Mouse (Mus musculus): ENCODE measurements at regions not wholly inside any gene's neighbourhood (a gene's known extent, or its start where the extent isn't known, plus 50 kb on each side); places are given as distances from the start of the nearest gene placed in this dataset.

DNA sequence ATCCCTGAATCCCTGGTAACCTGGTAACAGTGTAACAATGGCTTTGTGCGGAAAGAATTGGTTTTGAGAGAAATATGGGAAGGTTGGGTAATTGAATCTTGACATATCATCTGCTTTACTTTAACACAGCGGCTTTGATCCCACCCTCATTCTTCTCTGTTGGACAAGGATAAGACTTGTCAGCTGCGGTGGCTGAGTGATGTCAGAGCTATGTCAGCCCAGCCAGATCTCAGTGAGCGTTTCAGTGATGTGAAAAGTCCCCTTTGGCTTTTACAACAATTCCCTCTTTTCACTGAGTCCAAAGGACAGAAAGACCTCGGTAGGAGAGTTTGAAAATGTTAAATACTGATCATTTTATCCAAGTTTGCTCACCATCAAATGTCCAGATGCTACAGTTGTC is 546.1 kb downstream of the Gm19410 start:
- H3K36me3 ChIP-seq (replicated peaks; ENCODE audit: control insufficient read depth, insufficient read depth, low read length), result no peaks in the 10 kb centered on the region
- H3K4me1 ChIP-seq (ENCODE audit: control insufficient read depth, insufficient read depth), result peaks cover 10% of the 10 kb centered on the region
- 66% methylated on average over 5 of the region's 5 CpGs for WGBS
- no peaks in the 10 kb centered on the region for H3K27me3 ChIP-seq (ENCODE audit: control insufficient read depth, insufficient read depth, low read length)
- no peak overlapping the region for H3K9ac ChIP-seq (replicated peaks; ENCODE audit: low read depth, low read length)
- no peak for DNase-seq (ENCODE audit: low spot score)
- TF ChIP-seq EP300 (IDR thresholded peaks at IDR 0.05; ENCODE audit: low read depth) (no peak), CTCF (IDR thresholded peaks at IDR 0.05; ENCODE audit: low read depth) (no peak)
- H3K9me3 ChIP-seq (replicated peaks; ENCODE audit: control insufficient read depth, low read length), result no peaks in the 10 kb centered on the region
- ATAC-seq (ENCODE audit: insufficient read depth, low read depth), result no peak
- H3K4me2 ChIP-seq (ENCODE audit: low read depth, low read length), result no peak overlapping the region
- H3K4me3 ChIP-seq (ENCODE audit: low read depth, low read length), result no peak overlapping the region
- H3K27ac ChIP-seq (ENCODE audit: low read depth), result no peak overlapping the region

DNA sequence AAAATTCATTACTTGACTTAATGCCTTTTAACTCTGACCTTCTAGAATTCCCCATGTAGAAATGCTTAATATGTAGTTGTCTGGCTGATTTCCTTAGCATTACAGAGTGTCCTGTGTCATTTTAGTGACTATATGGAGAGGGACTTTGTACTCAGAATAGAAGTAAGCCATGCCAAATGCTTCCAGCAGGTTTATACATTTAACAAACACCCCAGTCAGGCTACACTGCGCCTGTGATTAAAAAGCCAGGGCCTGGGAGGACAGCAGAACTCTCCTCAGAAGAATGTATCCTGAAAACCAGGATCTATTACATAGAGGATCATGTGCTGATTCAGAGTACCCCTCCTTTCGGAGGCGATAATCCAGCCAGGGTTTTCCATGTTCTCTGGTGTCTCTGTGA is 547.4 kb downstream of the Gm19410 start:
- Histone ChIP-seq H3K9ac (replicated peaks; ENCODE audit: low read depth, low read length) (no peak overlapping the region), H3K27ac (ENCODE audit: low read depth) (no peak overlapping the region), H3K4me2 (ENCODE audit: low read depth, low read length) (no peak overlapping the region), H3K4me3 (ENCODE audit: low read depth, low read length) (no peak overlapping the region), H3K9me3 (replicated peaks; ENCODE audit: control insufficient read depth, low read length) (no peaks in the 10 kb centered on the region), H3K27me3 (ENCODE audit: control insufficient read depth, insufficient read depth, low read length) (no peaks in the 10 kb centered on the region), H3K36me3 (replicated peaks; ENCODE audit: control insufficient read depth, insufficient read depth, low read length) (no peaks in the 10 kb centered on the region), H3K4me1 (ENCODE audit: control insufficient read depth, insufficient read depth) (peaks cover 10% of the 10 kb centered on the region)
- ATAC-seq (ENCODE audit: insufficient read depth, low read depth) (peak; percentile 33; the same call in 1 of the 2 replicates), DNase-seq (ENCODE audit: low spot score) (no peak)
- WGBS, result 64% methylated on average over 3 of the region's 3 CpGs
- TF ChIP-seq CTCF (IDR thresholded peaks at IDR 0.05; ENCODE audit: low read depth), result no peak
- TF ChIP-seq EP300 (IDR thresholded peaks at IDR 0.05; ENCODE audit: low read depth), result no peak

DNA sequence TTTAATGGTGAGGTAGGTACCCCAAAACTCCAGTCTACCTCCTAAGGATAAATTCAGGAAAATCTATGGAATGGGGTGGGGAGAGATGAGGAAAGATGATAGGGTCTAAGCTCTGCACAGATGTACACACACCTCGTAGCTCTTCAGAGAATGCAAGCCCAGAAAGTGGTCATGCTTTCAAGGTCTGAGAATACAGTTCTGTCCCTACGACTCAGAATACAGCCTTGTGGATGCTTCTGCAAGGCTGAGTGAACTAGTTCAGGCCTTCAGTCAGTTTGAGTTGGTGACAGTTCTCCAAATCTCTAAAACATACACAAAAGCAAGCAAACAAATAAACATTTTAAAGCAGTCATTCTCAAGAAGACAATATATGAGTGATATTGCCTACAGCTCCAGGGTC is 552.8 kb downstream of the Gm19410 start:
- Histone ChIP-seq H3K4me3 (ENCODE audit: low read depth, low read length) (no peak overlapping the region), H3K27me3 (ENCODE audit: control insufficient read depth, insufficient read depth, low read length) (no peaks in the 10 kb centered on the region), H3K4me2 (ENCODE audit: low read depth, low read length) (no peak overlapping the region), H3K36me3 (replicated peaks; ENCODE audit: control insufficient read depth, insufficient read depth, low read length) (no peaks in the 10 kb centered on the region), H3K9me3 (replicated peaks; ENCODE audit: control insufficient read depth, low read length) (no peaks in the 10 kb centered on the region), H3K27ac (ENCODE audit: low read depth) (no peak overlapping the region), H3K4me1 (ENCODE audit: control insufficient read depth, insufficient read depth) (no peaks in the 10 kb centered on the region; the same call in 1 of the 2 replicates), H3K9ac (replicated peaks; ENCODE audit: low read depth, low read length) (no peak overlapping the region)
- TF ChIP-seq EP300 (IDR thresholded peaks at IDR 0.05; ENCODE audit: low read depth) (no peak), CTCF (IDR thresholded peaks at IDR 0.05; ENCODE audit: low read depth) (no peak)
- ATAC-seq (ENCODE audit: insufficient read depth, low read depth), result no peak
- DNase-seq (ENCODE audit: low spot score), result no peak
- WGBS, result 88% methylated on average over 2 of the region's 2 CpGs

DNA sequence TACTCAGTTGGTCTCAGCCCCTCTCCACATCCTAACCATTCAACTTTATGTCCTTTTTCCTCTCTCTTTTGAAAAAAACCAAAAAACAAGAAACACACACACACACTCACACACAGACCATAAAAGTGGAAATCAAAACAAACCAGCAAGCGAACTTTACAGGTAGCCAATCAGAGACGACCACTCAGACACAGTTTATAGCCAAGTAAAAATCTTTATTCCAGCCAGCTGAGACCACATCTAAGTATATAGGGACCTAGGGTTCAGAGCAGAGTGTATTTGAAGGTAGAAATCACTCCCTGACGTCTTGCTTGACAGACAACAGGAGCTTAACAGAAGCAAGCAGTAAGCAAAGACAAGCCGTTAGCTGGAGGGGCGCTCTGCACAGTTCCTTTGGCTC is 553.3 kb downstream of the Gm19410 start:
- TF ChIP-seq CTCF (IDR thresholded peaks at IDR 0.05; ENCODE audit: low read depth) (no peak), EP300 (IDR thresholded peaks at IDR 0.05; ENCODE audit: low read depth) (no peak)
- Histone ChIP-seq H3K9me3 (replicated peaks; ENCODE audit: control insufficient read depth, low read length) (no peaks in the 10 kb centered on the region), H3K9ac (replicated peaks; ENCODE audit: low read depth, low read length) (no peak overlapping the region), H3K27ac (ENCODE audit: low read depth) (no peak overlapping the region), H3K4me3 (ENCODE audit: low read depth, low read length) (no peak overlapping the region), H3K36me3 (replicated peaks; ENCODE audit: control insufficient read depth, insufficient read depth, low read length) (no peaks in the 10 kb centered on the region), H3K27me3 (ENCODE audit: control insufficient read depth, insufficient read depth, low read length) (no peaks in the 10 kb centered on the region), H3K4me1 (ENCODE audit: control insufficient read depth, insufficient read depth) (no peaks in the 10 kb centered on the region; the same call in 1 of the 2 replicates), H3K4me2 (ENCODE audit: low read depth, low read length) (no peak overlapping the region)
- 62% methylated on average over 5 of the region's 5 CpGs for WGBS
- no peak for DNase-seq (ENCODE audit: low spot score)
- ATAC-seq (ENCODE audit: insufficient read depth, low read depth), result no peak

DNA sequence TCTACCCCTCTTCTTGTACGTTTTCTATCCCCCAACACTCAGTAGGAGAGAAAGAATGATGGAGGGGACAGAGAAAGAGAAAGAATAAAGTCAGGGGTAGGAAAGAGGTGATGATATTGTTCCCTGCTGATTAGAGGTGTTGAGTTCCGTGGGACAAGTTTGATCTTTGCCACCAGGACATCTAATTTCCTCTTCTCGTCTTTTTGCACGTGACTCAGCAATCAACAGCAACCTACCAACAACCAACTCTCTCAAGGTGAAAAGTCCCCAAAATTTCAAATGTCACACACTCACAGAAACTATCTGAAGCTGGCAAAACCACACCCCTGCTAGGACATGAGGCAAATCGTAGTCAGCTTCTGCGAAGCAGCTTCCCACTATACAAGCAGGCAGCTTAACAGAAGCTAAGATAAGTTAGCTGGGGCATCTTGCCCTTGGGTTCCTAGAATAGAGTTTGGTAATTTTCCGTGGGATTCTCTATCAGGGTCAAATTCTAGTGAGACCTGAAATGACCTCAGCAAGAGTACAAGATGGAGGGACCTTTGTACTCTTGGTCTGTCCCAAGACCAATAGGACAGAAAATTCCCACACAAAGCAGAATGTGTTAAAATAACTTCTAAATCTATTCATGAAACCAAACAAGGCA is 553.8 kb downstream of the Gm19410 start:
- DNase-seq (ENCODE audit: low spot score) (no peak), ATAC-seq (ENCODE audit: insufficient read depth, low read depth) (no peak)
- no peak overlapping the region; the same call in 1 of the 2 replicates for H3K4me2 ChIP-seq (ENCODE audit: low read depth, low read length)
- no peaks in the 10 kb centered on the region for H3K36me3 ChIP-seq (replicated peaks; ENCODE audit: control insufficient read depth, insufficient read depth, low read length)
- no peak overlapping the region for H3K27ac ChIP-seq (ENCODE audit: low read depth)
- no peaks in the 10 kb centered on the region for H3K9me3 ChIP-seq (replicated peaks; ENCODE audit: control insufficient read depth, low read length)
- TF ChIP-seq EP300 (IDR thresholded peaks at IDR 0.05; ENCODE audit: low read depth), result no peak
- no peak for TF ChIP-seq CTCF (IDR thresholded peaks at IDR 0.05; ENCODE audit: low read depth)
- no peak overlapping the region for H3K9ac ChIP-seq (replicated peaks; ENCODE audit: low read depth, low read length)
- no peaks in the 10 kb centered on the region; the same call in 1 of the 2 replicates for H3K4me1 ChIP-seq (ENCODE audit: control insufficient read depth, insufficient read depth)
- H3K27me3 ChIP-seq (ENCODE audit: control insufficient read depth, insufficient read depth, low read length), result no peaks in the 10 kb centered on the region
- no peak overlapping the region for H3K4me3 ChIP-seq (ENCODE audit: low read depth, low read length)
- 25% methylated on average over 7 of the region's 7 CpGs for WGBS

DNA sequence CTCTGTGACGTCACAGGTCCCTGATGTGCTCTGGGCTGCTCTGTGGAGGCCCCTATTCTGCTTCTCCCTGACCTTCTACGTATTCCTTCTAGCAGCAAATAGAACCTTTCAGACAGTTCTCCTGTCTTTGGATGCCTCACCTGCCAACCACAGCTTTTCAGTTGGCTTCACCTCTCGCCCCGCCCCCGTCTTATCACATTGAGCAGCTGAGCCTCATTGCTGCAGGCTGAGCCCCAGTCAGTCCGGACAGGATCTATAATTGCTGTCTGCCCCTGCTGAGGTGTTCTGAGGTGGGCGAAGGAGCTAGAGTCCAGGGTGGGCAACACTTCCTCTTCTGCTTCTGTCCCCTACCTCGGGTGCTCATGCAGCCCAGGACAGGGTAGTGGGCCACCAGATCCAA is 556.5 kb downstream of the Gm19410 start:
- H3K36me3 ChIP-seq (replicated peaks; ENCODE audit: control insufficient read depth, insufficient read depth, low read length), result no peaks in the 10 kb centered on the region
- no peaks in the 10 kb centered on the region; the same call in 1 of the 2 replicates for H3K4me1 ChIP-seq (ENCODE audit: control insufficient read depth, insufficient read depth)
- TF ChIP-seq CTCF (IDR thresholded peaks at IDR 0.05; ENCODE audit: low read depth) (no peak), EP300 (IDR thresholded peaks at IDR 0.05; ENCODE audit: low read depth) (no peak)
- no peak overlapping the region for H3K27ac ChIP-seq (ENCODE audit: low read depth)
- ATAC-seq (ENCODE audit: insufficient read depth, low read depth) (no peak), DNase-seq (ENCODE audit: low spot score) (no peak)
- no peaks in the 10 kb centered on the region for H3K9me3 ChIP-seq (replicated peaks; ENCODE audit: control insufficient read depth, low read length)
- no peak overlapping the region for H3K9ac ChIP-seq (replicated peaks; ENCODE audit: low read depth, low read length)
- H3K27me3 ChIP-seq (ENCODE audit: control insufficient read depth, insufficient read depth, low read length), result no peaks in the 10 kb centered on the region
- 70% methylated on average over 8 of the region's 8 CpGs for WGBS
- H3K4me3 ChIP-seq (ENCODE audit: low read depth, low read length), result no peak overlapping the region
- H3K4me2 ChIP-seq (ENCODE audit: low read depth, low read length), result no peak overlapping the region

Data from heart, postnatal 0 days (tissue).